Mouse (Mus musculus) cerebellum, adult 2 months (tissue): ENCODE measurements around the gene Bpnt1.

Source experiments
- CTCF ChIP-seq: fragments of 200-500 bp; IDR thresholded peaks from 2 replicates; pipeline ENCODE4 v1.5.1; 2011; ENCODE audit warnings: low read depth, mild to moderate bottlenecking, control low read depth, low read length, moderate library complexity, borderline replicate concordance; ENCODE audit not compliant: insufficient read depth
- POLR2A ChIP-seq: fragments of 200-500 bp; IDR thresholded peaks from 2 replicates; pipeline ENCODE4 v1.6.1; 2011; ENCODE audit warnings: low read length, control low read depth, borderline replicate concordance; ENCODE audit not compliant: insufficient read depth

DNA sequence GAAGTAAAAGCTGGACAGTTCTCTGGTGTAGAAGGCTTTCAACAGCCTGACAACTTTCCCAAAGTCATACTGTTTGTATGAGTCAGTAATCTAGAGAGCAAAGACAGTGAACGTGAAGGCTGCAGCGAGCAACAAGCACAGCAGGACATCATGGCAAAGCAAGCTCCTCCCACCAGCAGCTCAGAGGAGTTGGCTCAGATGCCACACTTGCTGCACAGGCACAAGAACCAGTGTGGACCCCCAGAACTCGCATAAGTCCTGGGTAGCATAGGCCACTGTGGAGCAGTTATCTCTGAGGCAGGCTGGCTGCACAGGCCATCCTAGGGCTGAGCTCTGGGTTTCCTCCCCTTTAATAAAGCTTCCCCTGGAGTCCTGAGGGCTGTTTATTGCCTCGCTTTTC lies 40.6 kb upstream of the Bpnt1 start:
- TF ChIP-seq POLR2A (no peak), CTCF (no peak)
